ENCODE assay signal across 8 mouse cellular contexts in the genomic region with DNA sequence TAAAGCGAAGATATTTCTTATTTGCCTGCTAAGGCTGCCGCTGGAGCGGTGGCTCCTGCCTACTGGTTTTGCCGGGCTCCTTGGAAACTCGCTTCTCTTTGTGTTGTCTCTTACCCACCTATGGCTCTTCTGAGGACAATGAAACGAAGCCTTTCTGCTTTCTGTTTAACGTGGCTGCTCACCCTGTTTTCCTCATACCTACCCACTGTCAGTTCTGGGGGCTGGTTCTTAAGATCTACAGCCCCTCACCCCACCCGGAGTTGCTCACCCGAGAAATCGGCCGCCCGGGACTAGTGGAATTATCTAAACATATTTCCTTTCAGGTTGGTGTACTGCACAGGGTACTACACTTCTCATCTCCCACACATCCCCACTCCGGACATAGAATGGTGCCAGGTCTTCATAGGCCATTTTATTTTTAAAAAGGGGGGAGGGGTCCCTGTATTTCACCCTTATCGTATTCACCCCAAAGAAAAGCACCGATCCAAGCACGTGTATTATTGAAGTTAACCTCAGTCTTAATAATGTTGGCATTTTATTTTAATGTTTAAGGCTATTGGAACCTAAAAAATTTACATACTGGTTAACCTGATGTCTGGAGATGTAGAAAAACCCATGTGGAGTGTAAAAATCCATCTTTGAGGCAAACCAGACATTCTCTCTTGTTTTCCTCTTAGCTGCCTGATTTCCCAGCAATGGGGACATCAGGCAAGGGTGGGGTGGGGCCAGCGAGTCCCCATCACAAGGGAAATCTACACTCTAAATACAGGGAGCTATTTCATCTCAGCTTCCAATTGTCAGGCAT. TPM values are rescaled to one million over a fixed set of nuclear protein-coding genes. Genes with fewer than 3 reads are reported as not detected.
A peak's percentile ranks its signal among the peaks of the same experiment; 100 is the strongest.
DNase-seq lines count a peak whose midpoint lies in the region; ATAC-seq and TF ChIP-seq lines count a peak whose summit lies in the region.

No protein-coding gene starts in this region.

- no peaks in the 10 kb centered on the region for H3K9me3 ChIP-seq in lung, embryonic 14.5 days (ENCODE audit: low read depth, low read length)
- no peaks in the 10 kb centered on the region for H3K9me3 ChIP-seq in forebrain, embryonic 11.5 days (ENCODE audit: control insufficient read depth, low read length)
- H3K9me3 ChIP-seq in intestine, embryonic 16.5 days (ENCODE audit: control insufficient read depth, low read length) = no peaks in the 10 kb centered on the region
- no peaks in the 10 kb centered on the region for H3K9me3 ChIP-seq in neural tube, embryonic 14.5 days (ENCODE audit: control insufficient read depth, low read length)

- H3K36me3 ChIP-seq in lung, embryonic 14.5 days (ENCODE audit: insufficient read depth) = no peaks in the 10 kb centered on the region
- H3K36me3 ChIP-seq in forebrain, embryonic 11.5 days (ENCODE audit: control insufficient read depth, insufficient read depth, low read length) = no peaks in the 10 kb centered on the region
- no peaks in the 10 kb centered on the region for H3K36me3 ChIP-seq in intestine, embryonic 16.5 days (ENCODE audit: control insufficient read depth, insufficient read depth, low read length)
- H3K36me3 ChIP-seq in neural tube, embryonic 14.5 days (ENCODE audit: control insufficient read depth, insufficient read depth, low read length) = no peaks in the 10 kb centered on the region

- peak overlapping the region; percentile 63 for H3K4me2 ChIP-seq in lung, embryonic 14.5 days
- H3K4me2 ChIP-seq in forebrain, embryonic 11.5 days (ENCODE audit: low read depth, low read length, severe bottlenecking) = peak overlapping the region; percentile 67
- H3K4me2 ChIP-seq in intestine, embryonic 16.5 days (ENCODE audit: low read depth, low read length) = peak overlapping the region; percentile 87
- peak overlapping the region; percentile 58 for H3K4me2 ChIP-seq in neural tube, embryonic 14.5 days (ENCODE audit: low read depth, low read length)

- H3K27ac ChIP-seq in lung, embryonic 14.5 days (ENCODE audit: low read depth) = peak overlapping the region; percentile 96
- H3K27ac ChIP-seq in forebrain, embryonic 11.5 days (ENCODE audit: low read depth, low read length) = peak overlapping the region; percentile 100
- peak overlapping the region; percentile 92 for H3K27ac ChIP-seq in intestine, embryonic 16.5 days (ENCODE audit: low read length)
- H3K27ac ChIP-seq in neural tube, embryonic 14.5 days (ENCODE audit: low read depth, low read length) = peak overlapping the region; percentile 95

- H3K4me3 ChIP-seq in lung, embryonic 14.5 days (ENCODE audit: low read depth, low read length) = peak overlapping the region; percentile 89
- peak overlapping the region; percentile 100 for H3K4me3 ChIP-seq in forebrain, embryonic 11.5 days (ENCODE audit: low read depth, low read length)
- H3K4me3 ChIP-seq in intestine, embryonic 16.5 days (ENCODE audit: low read length) = peak overlapping the region; percentile 79
- H3K4me3 ChIP-seq in neural tube, embryonic 14.5 days (ENCODE audit: low read depth, low read length) = peak overlapping the region; percentile 75

- DNase-seq in lung, embryonic 14.5 days = peak; percentile 32
- DNase-seq in lung, postnatal 36 days = no peak
- peak; percentile 72 for DNase-seq in forebrain, embryonic 11.5 days (ENCODE audit: low spot score)
- DNase-seq in adrenal gland, adult (ENCODE audit: inconsistent age in 2 of 2, low spot score in 1 of 2) = no peak
- no peak for DNase-seq in adrenal gland, postnatal 36 days
- DNase-seq in adrenal gland, postnatal 25 days = no peak

- peak overlapping the region; percentile 74 for H3K9ac ChIP-seq in lung, embryonic 14.5 days
- peak overlapping the region; percentile 85 for H3K9ac ChIP-seq in forebrain, embryonic 11.5 days (ENCODE audit: low read length)
- peak overlapping the region; percentile 86 for H3K9ac ChIP-seq in intestine, embryonic 16.5 days (ENCODE audit: low read depth, low read length)
- H3K9ac ChIP-seq in neural tube, embryonic 14.5 days (replicated peaks; ENCODE audit: low read depth, low read length) = peak overlapping the region; percentile 59

- TF ChIP-seq CTCF in lung, embryonic 14.5 days (IDR thresholded peaks at IDR 0.05; ENCODE audit: low read depth) = no peak

- WGBS in lung, embryonic 14.5 days = 5% methylated on average over 17 of the region's 17 CpGs
- WGBS in forebrain, embryonic 11.5 days = 3% methylated on average over 17 of the region's 17 CpGs
- WGBS in intestine, embryonic 16.5 days = 8% methylated on average over 17 of the region's 17 CpGs
- WGBS in neural tube, embryonic 14.5 days = 2% methylated on average over 17 of the region's 17 CpGs

- H3K27me3 ChIP-seq in lung, embryonic 14.5 days (ENCODE audit: insufficient read depth, low read length) = no peaks in the 10 kb centered on the region
- no peaks in the 10 kb centered on the region for H3K27me3 ChIP-seq in forebrain, embryonic 11.5 days (ENCODE audit: control insufficient read depth, insufficient read depth, low read length)
- no peaks in the 10 kb centered on the region for H3K27me3 ChIP-seq in intestine, embryonic 16.5 days (replicated peaks; ENCODE audit: control insufficient read depth, insufficient read depth, low read length)
- no peaks in the 10 kb centered on the region for H3K27me3 ChIP-seq in neural tube, embryonic 14.5 days (ENCODE audit: control insufficient read depth, insufficient read depth, low read length)

- ATAC-seq in lung, embryonic 14.5 days (ENCODE audit: insufficient read depth) = no peak
- peak; percentile 6; the same call in 1 of the 2 replicates for ATAC-seq in forebrain, embryonic 11.5 days (replicated peaks; ENCODE audit: low FRiP score)
- no peak for ATAC-seq in intestine, embryonic 16.5 days
- peak; percentile 5; the same call in 1 of the 2 replicates for ATAC-seq in neural tube, embryonic 14.5 days (ENCODE audit: low read depth)

- peaks cover 3% of the 10 kb centered on the region; the same call in 1 of the 2 replicates for H3K4me1 ChIP-seq in lung, embryonic 14.5 days (ENCODE audit: insufficient read depth)
- H3K4me1 ChIP-seq in forebrain, embryonic 11.5 days (replicated peaks; ENCODE audit: control insufficient read depth, insufficient read depth, low read length) = 0 out of 2 replicates have a peak, but pooled peaks cover 2% of the 10 kb centered on the region
- 0 out of 2 replicates have a peak, but pooled peaks cover 3% of the 10 kb centered on the region for H3K4me1 ChIP-seq in intestine, embryonic 16.5 days (ENCODE audit: control insufficient read depth, insufficient read depth, low read length)
- no peaks in the 10 kb centered on the region for H3K4me1 ChIP-seq in neural tube, embryonic 14.5 days (ENCODE audit: control insufficient read depth, insufficient read depth, low read length)

RNA-seq across cellular contexts. Expression of gene Sox11, which starts 1.4 kb away (rescaled TPM):
- 52.6 and 54.5 TPM in 2 replicates for polyA plus RNA-seq in lung, embryonic 14.5 days (2014; fragmentation: Nextera tagmentation; extraction: Ambion mirVana)
- polyA plus RNA-seq in forebrain, embryonic 11.5 days (2014; fragmentation: Nextera tagmentation; extraction: Ambion mirVana) = 568 and 596 TPM in 2 replicates
- 20.9 and 23.0 TPM in 2 replicates for polyA plus RNA-seq in intestine, embryonic 16.5 days (2015; fragmentation: Nextera tagmentation; extraction: Ambion mirVana)
- 323 and 410 TPM in 2 replicates for polyA plus RNA-seq in neural tube, embryonic 14.5 days (2014; fragmentation: Nextera tagmentation; extraction: Ambion mirVana)
- total RNA-seq in adrenal gland, postnatal 36 days (2021) = under 1 TPM; 0.23 to 0.26 TPM
- total RNA-seq in adrenal gland, postnatal 25 days (2021) = 0.30 and 0.33 TPM in 2 replicates

Comparison
In these comparisons a context has a peak if more than half of its experiments do, and no peak if none do; other contexts are left out.
1. DNase-seq: peak in lung, embryonic 14.5 days (single experiment) and forebrain, embryonic 11.5 days (single experiment); none in lung, postnatal 36 days (single experiment), adrenal gland, adult (0 of 2), adrenal gland, postnatal 36 days (0 of 2) and adrenal gland, postnatal 25 days (single experiment).
2. ATAC-seq: peak in forebrain, embryonic 11.5 days (single experiment) and neural tube, embryonic 14.5 days (single experiment); none in lung, embryonic 14.5 days (single experiment) and intestine, embryonic 16.5 days (single experiment).
3. Peak in every context shown above with its lines, with median percentiles within 50 percentile points of each other: H3K27ac ChIP-seq, H3K4me2 ChIP-seq, H3K4me3 ChIP-seq and H3K9ac ChIP-seq.